Mouse (Mus musculus): ENCODE data around the gene Ugt1a6b.
"Not testable (repeated sequence)": the region's sequence is repeated elsewhere in the genome, so short reads cannot be mapped to it uniquely, and the experiment has no call there.

Gene Ugt1a6b

DNA sequence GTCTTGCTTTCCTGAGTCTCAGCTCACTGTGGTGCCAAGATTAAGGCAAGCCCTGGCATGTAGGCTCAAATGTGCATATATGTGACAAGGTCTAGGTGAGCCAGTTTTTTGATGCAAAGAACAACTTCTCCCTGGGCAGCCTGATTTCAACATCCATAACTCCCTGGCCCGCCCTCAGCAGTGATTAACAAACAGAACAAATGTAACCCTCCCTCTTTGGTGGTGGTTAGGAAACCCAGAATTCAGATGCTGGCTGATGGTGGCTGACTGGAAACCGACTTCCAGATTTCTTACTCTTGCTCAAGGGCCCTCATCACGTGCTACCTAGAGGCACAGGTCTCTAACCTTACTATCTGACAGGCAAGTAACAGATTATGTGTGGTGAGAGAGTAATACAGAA is at the start of gene Ugt1a6b:
TSS of gene Ugt1a6b (plus strand) at position 234 of the 400 bp plus-strand sequence.
- H3K4me3 ChIP-seq (replicated peaks; ENCODE audit: low read length); H3K36me3 ChIP-seq (ENCODE audit: insufficient read depth, low read length); H3K27me3 ChIP-seq (ENCODE audit: insufficient read depth, low read length); H3K9me3 ChIP-seq (ENCODE audit: low read length); H3K4me1 ChIP-seq (replicated peaks; ENCODE audit: low read depth, low read length): not testable (repeated sequence)

DNA sequence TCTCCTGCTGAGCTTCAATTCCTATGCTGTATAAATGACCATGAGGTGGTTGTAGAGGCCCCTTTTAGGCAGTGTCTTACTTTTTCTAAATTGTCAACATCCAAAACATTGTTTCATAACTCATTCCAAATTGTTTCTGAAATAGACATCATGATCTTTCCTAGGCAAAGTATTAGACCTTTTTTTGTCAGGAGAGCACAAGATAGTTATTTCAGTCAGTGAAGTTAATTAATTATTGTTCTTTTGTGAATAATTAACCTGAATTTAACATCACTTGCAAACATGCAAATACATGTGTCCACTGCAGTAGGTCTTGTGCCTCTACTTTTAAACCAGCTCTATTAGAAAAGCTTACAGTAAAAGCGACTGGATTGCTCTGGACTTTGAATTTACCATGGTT is 48.0 kb upstream of the Ugt1a6b start, which contains the start of gene Ugt1a10:
TSS of gene Ugt1a10 (plus strand) at position 301 of the 400 bp plus-strand sequence.
- Histone ChIP-seq H3K27me3 (ENCODE audit: insufficient read depth, low read length) (no peaks in the 10 kb centered on the region), H3K36me3 (ENCODE audit: insufficient read depth, low read length) (no peaks in the 10 kb centered on the region), H3K4me1 (replicated peaks; ENCODE audit: low read depth, low read length) (no peaks in the 10 kb centered on the region), H3K9me3 (ENCODE audit: low read length) (peaks cover 21% of the 10 kb centered on the region), H3K4me3 (replicated peaks; ENCODE audit: low read length) (no peak within 1 kb of the TSS)
- TF ChIP-seq CTCF (conservative IDR thresholded peaks at IDR 0.05; ENCODE audit: low read length) (no peak), POU5F1 (IDR thresholded peaks at IDR 0.05; ENCODE audit: borderline replicate concordance, low read length) (no peak), NANOG (IDR thresholded peaks at IDR 0.05; ENCODE audit: borderline replicate concordance, low read length) (no peak)

DNA sequence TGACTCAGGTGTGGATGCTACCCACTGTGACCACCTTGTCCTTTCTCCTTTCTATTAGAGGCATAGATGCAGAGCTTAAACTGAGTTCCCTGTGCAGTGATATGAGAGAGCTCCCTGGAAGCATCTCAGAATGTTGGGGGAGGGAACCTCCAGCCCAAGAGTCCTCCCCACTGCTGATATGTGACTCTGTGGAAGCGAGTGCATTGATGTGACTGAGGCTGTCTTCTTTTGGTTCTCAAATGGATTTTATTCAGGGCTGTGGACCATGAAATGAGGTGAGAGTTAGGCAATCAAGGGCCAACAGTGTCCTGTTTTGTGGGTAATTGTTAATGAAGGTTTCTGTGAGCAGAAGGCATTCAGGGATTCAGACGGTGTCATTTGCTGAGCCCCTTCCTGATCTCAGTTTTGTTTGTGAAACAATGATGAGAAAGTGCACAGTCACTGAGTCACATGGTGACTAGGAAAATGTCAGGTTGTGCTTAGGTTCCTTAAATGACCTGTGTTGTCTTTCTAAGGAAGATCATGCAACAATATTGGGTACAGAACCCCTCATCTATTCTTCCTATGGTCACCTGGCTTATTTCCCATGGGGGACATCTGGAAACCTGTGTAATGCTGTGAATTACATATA is 36.5 kb upstream of the Ugt1a6b start:
- not testable (repeated sequence) for H3K27me3 ChIP-seq (ENCODE audit: insufficient read depth, low read length); H3K4me1 ChIP-seq (replicated peaks; ENCODE audit: low read depth, low read length); H3K36me3 ChIP-seq (ENCODE audit: insufficient read depth, low read length); H3K4me3 ChIP-seq (replicated peaks; ENCODE audit: low read length); H3K9me3 ChIP-seq (ENCODE audit: low read length)

DNA sequence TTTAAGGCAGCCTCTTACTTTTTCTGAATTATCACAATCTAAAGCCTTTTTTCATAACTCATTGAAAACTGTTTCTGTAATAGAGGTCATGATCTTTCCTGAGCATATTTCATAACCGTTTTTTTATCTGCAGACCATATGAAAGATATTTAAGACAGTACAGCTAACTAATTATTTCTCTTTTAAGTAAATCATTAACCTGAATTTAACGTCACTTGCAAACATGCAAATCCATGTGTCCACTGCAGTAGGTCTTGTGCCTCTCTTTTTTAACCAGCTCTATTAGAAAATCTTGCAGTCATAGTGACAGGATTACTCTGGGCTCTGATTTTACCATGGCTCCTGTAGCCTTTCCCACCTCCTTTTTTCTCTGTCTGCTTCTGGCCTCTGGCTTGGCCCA is 32.6 kb upstream of the Ugt1a6b start, which contains the start of gene Ugt1a9:
TSS of gene Ugt1a9 (plus strand) at position 306 of the 400 bp plus-strand sequence.
- no peaks in the 10 kb centered on the region for H3K4me1 ChIP-seq (replicated peaks; ENCODE audit: low read depth, low read length)
- H3K9me3 ChIP-seq (ENCODE audit: low read length), result peaks cover 3% of the 10 kb centered on the region
- no peak for TF ChIP-seq CTCF (conservative IDR thresholded peaks at IDR 0.05; ENCODE audit: low read length)
- no peak for TF ChIP-seq POU5F1 (IDR thresholded peaks at IDR 0.05; ENCODE audit: borderline replicate concordance, low read length)
- no peak for TF ChIP-seq NANOG (IDR thresholded peaks at IDR 0.05; ENCODE audit: borderline replicate concordance, low read length)
- no peaks in the 10 kb centered on the region for H3K36me3 ChIP-seq (ENCODE audit: insufficient read depth, low read length)
- no peaks in the 10 kb centered on the region for H3K27me3 ChIP-seq (ENCODE audit: insufficient read depth, low read length)
- no peak within 1 kb of the TSS for H3K4me3 ChIP-seq (replicated peaks; ENCODE audit: low read length)

DNA sequence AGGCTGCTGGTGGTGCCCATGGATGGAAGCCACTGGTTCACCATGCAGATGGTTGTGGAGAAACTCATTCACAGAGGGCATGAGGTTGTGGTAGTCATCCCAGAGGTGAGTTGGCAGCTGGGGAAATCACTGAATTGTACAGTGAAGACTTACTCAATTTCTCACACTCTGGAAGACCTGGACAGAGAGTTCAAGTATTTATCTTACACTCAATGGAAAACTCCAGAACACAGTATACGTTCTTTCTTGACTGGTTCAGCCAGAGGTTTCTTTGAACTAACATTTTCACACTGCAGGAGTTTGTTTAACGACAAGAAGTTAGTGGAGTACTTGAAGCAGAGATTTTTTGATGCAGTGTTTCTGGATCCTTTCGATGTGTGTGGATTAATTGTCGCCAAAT is 32.1 kb upstream of the Ugt1a6b start:
- no peak for TF ChIP-seq NANOG (IDR thresholded peaks at IDR 0.05; ENCODE audit: borderline replicate concordance, low read length)
- no peak for TF ChIP-seq POU5F1 (IDR thresholded peaks at IDR 0.05; ENCODE audit: borderline replicate concordance, low read length)
- no peak for TF ChIP-seq CTCF (conservative IDR thresholded peaks at IDR 0.05; ENCODE audit: low read length)
- no peaks in the 10 kb centered on the region for H3K4me1 ChIP-seq (replicated peaks; ENCODE audit: low read depth, low read length)
- H3K4me3 ChIP-seq (replicated peaks; ENCODE audit: low read length), result no peak overlapping the region
- H3K36me3 ChIP-seq (ENCODE audit: insufficient read depth, low read length), result no peaks in the 10 kb centered on the region
- H3K27me3 ChIP-seq (ENCODE audit: insufficient read depth, low read length), result no peaks in the 10 kb centered on the region
- peaks cover 6% of the 10 kb centered on the region for H3K9me3 ChIP-seq (ENCODE audit: low read length)

DNA sequence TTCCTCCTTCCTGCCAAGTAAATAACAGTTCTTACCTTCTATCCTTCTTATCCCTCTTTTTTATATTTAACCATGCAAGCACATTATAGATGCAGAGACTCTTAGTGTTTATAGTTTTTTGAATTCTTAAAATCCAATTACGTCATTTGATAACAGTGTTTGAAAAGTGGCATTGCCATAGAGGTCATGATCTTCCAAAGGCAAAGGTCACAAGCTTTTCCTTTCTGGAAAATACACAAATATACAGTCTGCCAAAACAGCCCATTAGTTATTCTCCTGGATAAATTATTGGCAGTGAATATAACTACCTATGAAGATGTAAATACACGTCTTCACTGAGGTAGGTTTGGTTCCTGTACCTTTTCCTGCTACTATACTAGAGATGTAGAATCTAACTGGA is 28.6 kb upstream of the Ugt1a6b start:
- Histone ChIP-seq H3K4me1 (replicated peaks; ENCODE audit: low read depth, low read length) (no peaks in the 10 kb centered on the region), H3K9me3 (ENCODE audit: low read length) (peaks cover 15% of the 10 kb centered on the region), H3K36me3 (ENCODE audit: insufficient read depth, low read length) (no peaks in the 10 kb centered on the region), H3K27me3 (ENCODE audit: insufficient read depth, low read length) (no peaks in the 10 kb centered on the region), H3K4me3 (replicated peaks; ENCODE audit: low read length) (no peak overlapping the region)
- no peak for TF ChIP-seq NANOG (IDR thresholded peaks at IDR 0.05; ENCODE audit: borderline replicate concordance, low read length)
- TF ChIP-seq CTCF (conservative IDR thresholded peaks at IDR 0.05; ENCODE audit: low read length), result no peak
- TF ChIP-seq POU5F1 (IDR thresholded peaks at IDR 0.05; ENCODE audit: borderline replicate concordance, low read length), result no peak

DNA sequence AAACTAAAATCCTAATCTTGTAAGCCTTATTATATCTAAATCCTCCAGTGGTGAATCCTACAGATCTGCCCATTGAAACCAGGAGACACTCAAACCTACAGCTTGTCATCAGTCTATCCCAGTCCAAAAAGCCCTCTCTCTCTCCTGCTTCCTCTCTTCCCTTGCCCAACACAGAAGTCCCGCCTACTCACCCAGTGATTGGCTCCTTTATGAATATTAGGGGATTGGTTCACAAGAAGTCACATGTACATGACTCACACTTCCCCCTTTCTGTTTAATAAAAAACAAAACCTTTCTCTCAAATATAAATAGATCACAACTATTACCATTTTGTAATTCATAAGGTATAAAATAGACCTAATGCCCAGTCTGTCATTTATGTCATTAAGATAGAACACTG is 25.9 kb upstream of the Ugt1a6b start:
- no peaks in the 10 kb centered on the region for H3K27me3 ChIP-seq (ENCODE audit: insufficient read depth, low read length)
- TF ChIP-seq POU5F1 (IDR thresholded peaks at IDR 0.05; ENCODE audit: borderline replicate concordance, low read length) (no peak), CTCF (conservative IDR thresholded peaks at IDR 0.05; ENCODE audit: low read length) (no peak), NANOG (IDR thresholded peaks at IDR 0.05; ENCODE audit: borderline replicate concordance, low read length) (no peak)
- no peak overlapping the region for H3K4me3 ChIP-seq (replicated peaks; ENCODE audit: low read length)
- H3K4me1 ChIP-seq (replicated peaks; ENCODE audit: low read depth, low read length), result no peaks in the 10 kb centered on the region
- no peaks in the 10 kb centered on the region for H3K36me3 ChIP-seq (ENCODE audit: insufficient read depth, low read length)
- peaks cover 15% of the 10 kb centered on the region for H3K9me3 ChIP-seq (ENCODE audit: low read length)

DNA sequence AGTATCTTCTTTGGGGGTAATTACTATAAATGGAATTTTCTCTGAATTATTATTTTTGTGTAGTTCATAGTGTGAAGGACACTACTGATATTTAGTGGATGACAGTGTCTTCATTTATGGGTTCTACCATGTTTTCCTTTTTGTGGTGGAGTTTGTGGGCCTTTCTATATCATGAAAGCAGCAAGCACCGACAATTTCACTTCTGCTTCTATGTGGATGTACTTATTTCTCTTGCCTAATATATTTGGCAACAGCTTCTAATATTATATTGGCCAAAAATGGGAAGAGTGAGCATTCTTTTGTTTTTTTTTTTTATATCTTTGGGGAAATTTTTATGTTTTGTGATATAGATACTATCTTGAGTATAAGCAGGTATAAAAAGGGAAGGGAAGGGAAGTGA is 21.4 kb upstream of the Ugt1a6b start:
- H3K36me3 ChIP-seq (ENCODE audit: insufficient read depth, low read length), result no peaks in the 10 kb centered on the region
- no peaks in the 10 kb centered on the region for H3K4me1 ChIP-seq (replicated peaks; ENCODE audit: low read depth, low read length)
- no peak overlapping the region for H3K4me3 ChIP-seq (replicated peaks; ENCODE audit: low read length)
- peaks cover 2% of the 10 kb centered on the region for H3K9me3 ChIP-seq (ENCODE audit: low read length)
- no peaks in the 10 kb centered on the region for H3K27me3 ChIP-seq (ENCODE audit: insufficient read depth, low read length)
- no peak for TF ChIP-seq POU5F1 (IDR thresholded peaks at IDR 0.05; ENCODE audit: borderline replicate concordance, low read length)
- no peak for TF ChIP-seq CTCF (conservative IDR thresholded peaks at IDR 0.05; ENCODE audit: low read length)
- no peak for TF ChIP-seq NANOG (IDR thresholded peaks at IDR 0.05; ENCODE audit: borderline replicate concordance, low read length)

DNA sequence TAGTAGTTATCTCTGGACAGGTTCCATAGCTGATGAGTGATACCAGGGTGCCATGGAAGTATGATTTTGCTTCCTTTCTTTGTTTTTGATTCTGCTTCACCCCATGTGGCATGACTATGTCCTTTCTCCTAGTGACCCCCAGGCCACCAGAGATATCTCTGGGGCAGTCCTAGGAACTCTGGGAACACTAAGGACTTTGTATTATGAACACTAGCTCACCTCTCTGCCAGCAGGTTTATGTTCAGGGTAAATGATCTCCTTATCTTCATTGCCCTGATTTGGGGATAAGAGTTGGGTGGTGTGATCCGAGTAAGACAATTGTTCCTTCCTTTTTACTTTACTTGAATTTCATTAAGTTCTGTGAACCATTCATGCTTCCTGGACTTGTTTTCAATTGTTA is 16.9 kb upstream of the Ugt1a6b start:
- Histone ChIP-seq H3K9me3 (ENCODE audit: low read length) (no peaks in the 10 kb centered on the region), H3K36me3 (ENCODE audit: insufficient read depth, low read length) (no peaks in the 10 kb centered on the region), H3K4me1 (replicated peaks; ENCODE audit: low read depth, low read length) (no peaks in the 10 kb centered on the region; the same call in 1 of the 2 replicates), H3K4me3 (replicated peaks; ENCODE audit: low read length) (no peak overlapping the region), H3K27me3 (ENCODE audit: insufficient read depth, low read length) (no peaks in the 10 kb centered on the region)
- TF ChIP-seq CTCF (conservative IDR thresholded peaks at IDR 0.05; ENCODE audit: low read length) (no peak), POU5F1 (IDR thresholded peaks at IDR 0.05; ENCODE audit: borderline replicate concordance, low read length) (no peak), NANOG (IDR thresholded peaks at IDR 0.05; ENCODE audit: borderline replicate concordance, low read length) (no peak)

All from E14TG2a.4 (cell line).